Mouse (Mus musculus) ES-E14 (cell line): ENCODE data around the gene Trim5.

ENCODE experiments used
- CHD2 ChIP-seq: IDR thresholded peaks from 2 replicates; pipeline ENCODE4 v1.6.1; 2014; ENCODE audit warnings: mild to moderate bottlenecking, low read depth, low read length, inconsistent platforms
- HCFC1 ChIP-seq: IDR thresholded peaks from 2 replicates; pipeline ENCODE4 v1.6.1; 2012; ENCODE audit warnings: low read length, inconsistent platforms, borderline replicate concordance; ENCODE audit not compliant: insufficient read depth
- MAFK ChIP-seq: IDR thresholded peaks from 2 replicates; pipeline ENCODE4 v1.6.1; 2014; ENCODE audit warnings: mild to moderate bottlenecking, low read depth, low read length, inconsistent platforms; ENCODE audit not compliant: insufficient read depth
- ZC3H11A ChIP-seq: IDR thresholded peaks from 2 replicates; pipeline ENCODE4 v1.6.1; 2012; ENCODE audit warnings: low read depth, mild to moderate bottlenecking, inconsistent platforms, low read length, borderline replicate concordance
- ZNF384 ChIP-seq: IDR thresholded peaks from 2 replicates; pipeline ENCODE4 v1.6.1; 2012; ENCODE audit warnings: low read depth, low read length, inconsistent platforms

DNA sequence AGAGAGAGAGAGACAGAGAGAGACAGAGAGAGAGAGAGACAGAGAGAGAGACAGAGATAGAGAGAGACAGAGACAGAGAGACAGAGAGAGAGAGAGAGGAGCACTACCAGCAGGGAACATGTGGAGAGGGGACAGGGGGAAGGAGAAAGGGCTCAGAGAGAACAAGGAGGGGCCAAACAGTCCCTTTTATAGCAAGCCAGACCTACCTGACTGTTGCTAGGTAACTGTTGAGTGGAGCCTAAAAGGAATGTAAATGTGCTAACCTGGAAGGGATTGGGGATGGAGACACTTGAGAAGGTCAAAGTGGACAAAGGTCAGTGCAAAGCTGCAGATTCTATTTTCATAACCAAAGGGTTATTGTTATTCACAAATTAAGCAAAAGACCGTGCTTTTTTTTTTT lies 44.3 kb downstream of the Trim5 start:
- no peak for TF ChIP-seq HCFC1
- TF ChIP-seq ZNF384 = 0 out of 2 replicates have a peak, but pooled peaks have one; percentile 41
- no peak for TF ChIP-seq ZC3H11A
- no peak for TF ChIP-seq MAFK
- no peak for TF ChIP-seq CHD2
